In genomic region chr19:28990590-28991221, GRCm38 (mm10) we compare ENCODE assay signal across 8 mouse cellular contexts. TPM values are rescaled to one million over a fixed set of nuclear protein-coding genes. Genes with fewer than 3 reads are reported as not detected.
DNase-seq lines count a peak whose midpoint lies in the region; ATAC-seq and TF ChIP-seq lines count a peak whose summit lies in the region.

No protein-coding gene starts in this region.

- peak overlapping the region; percentile 90 for H3K27ac ChIP-seq in midbrain, embryonic 13.5 days

- no peaks in the 10 kb centered on the region for H3K9me3 ChIP-seq in midbrain, embryonic 13.5 days

- no peak for ATAC-seq in midbrain, embryonic 13.5 days

- no peak for TF ChIP-seq CTCF in lung, adult 2 months (IDR thresholded peaks at IDR 0.05; ENCODE audit: insufficient read depth, low read length)

- H3K9ac ChIP-seq in midbrain, embryonic 13.5 days (replicated peaks): peak overlapping the region; percentile 93

- intact Hi-C loops in gastrocnemius, postnatal 14 days (cut with DNase I; ENCODE audit: low total_unique reads): loop anchor here (10.0 kb wide), 1 partner anchor 54 kb away; the partner anchor contains the start of gene Ak3

- WGBS in lung, adult 2 months: under 1% methylated on average over 41 of the region's 41 CpGs
- WGBS in midbrain, embryonic 13.5 days: under 1% methylated on average over 41 of the region's 41 CpGs

- H3K4me2 ChIP-seq in midbrain, embryonic 13.5 days (replicated peaks): peak overlapping the region; percentile 73

- 0 out of 2 replicates have a peak, but pooled peaks cover 5% of the 10 kb centered on the region for H3K27me3 ChIP-seq in midbrain, embryonic 13.5 days

- DNase-seq in lung, adult 2 months: no peak
- DNase-seq in lung, postnatal 4 days: no peak
- DNase-seq in brain, adult 2 months (ENCODE audit: low read depth, low spot score): peak; percentile 69
- DNase-seq in frontal cortex, postnatal 14 days (ENCODE audit: low spot score in 2 of 2): peak; percentile 17 to 19
- peak; percentile 33 to 34 for DNase-seq in left cerebral cortex, adult 8-10 months (ENCODE audit: low spot score in 2 of 2)
- no peak for DNase-seq in urinary bladder, adult 18-20 months (ENCODE audit: low spot score in 2 of 2)
- DNase-seq in gastrocnemius, postnatal 14 days: no peak

- peaks cover 21% of the 10 kb centered on the region for H3K36me3 ChIP-seq in midbrain, embryonic 13.5 days

- no peak; the same call in 1 of the 2 replicates for TF ChIP-seq POLR2A in lung, adult 2 months (IDR thresholded peaks at IDR 0.05; ENCODE audit: borderline replicate concordance, extremely low read depth, low read depth, low read length)

- peaks cover 10% of the 10 kb centered on the region for H3K4me1 ChIP-seq in lung, adult 2 months (ENCODE audit: control insufficient read depth, insufficient read depth, low read length)
- peaks cover 25% of the 10 kb centered on the region for H3K4me1 ChIP-seq in midbrain, embryonic 13.5 days (replicated peaks)

- peak overlapping the region; percentile 45 for H3K4me3 ChIP-seq in lung, adult 2 months (replicated peaks; ENCODE audit: extremely low read depth, low read depth, low read length)
- peak overlapping the region; percentile 82 for H3K4me3 ChIP-seq in midbrain, embryonic 13.5 days (replicated peaks)

RNA-seq across cellular contexts. Expression of gene Cdc37l1, which starts 0.6 kb away (rescaled TPM):
- 9.2 and 14.8 TPM in 2 replicates for polyA plus RNA-seq in lung, adult 2 months (2012; rRNA removed)
- total RNA-seq in left cerebral cortex, adult 8-10 months (2022): 100 to 1,000 TPM; 102 to 105 (median 104) TPM
- polyA plus RNA-seq in midbrain, embryonic 13.5 days (2015; fragmentation: Nextera tagmentation; extraction: Ambion mirVana): 51.6 and 51.9 TPM in 2 replicates
- total RNA-seq in gastrocnemius, postnatal 14 days (2021): 10 to 100 TPM; 26.6 to 33.8 TPM

RNA-seq across cellular contexts. Expression of gene 4430402I18Rik, which starts 23.1 kb away (rescaled TPM):
- polyA plus RNA-seq in lung, adult 2 months (2012; rRNA removed): 2.0 and 3.6 TPM in 2 replicates
- total RNA-seq in left cerebral cortex, adult 8-10 months (2022): 1 to 10 TPM; 5.0 to 7.8 (median 7.2) TPM
- 0.67 and 0.84 TPM in 2 replicates for polyA plus RNA-seq in midbrain, embryonic 13.5 days (2015; fragmentation: Nextera tagmentation; extraction: Ambion mirVana)
- total RNA-seq in gastrocnemius, postnatal 14 days (2021): 1 to 10 TPM in 1 of 2 experiments, not detected in 1; 1.2 TPM

RNA-seq across cellular contexts. Expression of gene Plpp6, which starts 27.0 kb away (rescaled TPM):
- polyA plus RNA-seq in lung, adult 2 months (2012; rRNA removed): 13.6 and 15.9 TPM in 2 replicates
- total RNA-seq in left cerebral cortex, adult 8-10 months (2022): 10 to 100 TPM; 43.3 to 47.7 (median 45.6) TPM
- polyA plus RNA-seq in midbrain, embryonic 13.5 days (2015; fragmentation: Nextera tagmentation; extraction: Ambion mirVana): 8.7 and 9.8 TPM in 2 replicates
- total RNA-seq in gastrocnemius, postnatal 14 days (2021): 1 to 10 TPM; 2.9 to 3.1 TPM

RNA-seq across cellular contexts. Expression of gene Ak3, which starts 57.1 kb away (rescaled TPM):
- polyA plus RNA-seq in lung, adult 2 months (2012; rRNA removed): 69.3 and 73.6 TPM in 2 replicates
- total RNA-seq in left cerebral cortex, adult 8-10 months (2022): 10 to 100 TPM; 51.7 to 57.6 (median 54.8) TPM
- polyA plus RNA-seq in midbrain, embryonic 13.5 days (2015; fragmentation: Nextera tagmentation; extraction: Ambion mirVana): 53.1 and 58.0 TPM in 2 replicates
- 10 to 100 TPM; 54.4 to 54.5 TPM for total RNA-seq in gastrocnemius, postnatal 14 days (2021)

Comparison
In these comparisons a context has a peak if more than half of its experiments do, and no peak if none do; other contexts are left out.
1. DNase-seq: peak in brain, adult 2 months (single experiment), frontal cortex, postnatal 14 days (2 of 2) and left cerebral cortex, adult 8-10 months (2 of 2); none in lung, adult 2 months (single experiment), lung, postnatal 4 days (0 of 2), urinary bladder, adult 18-20 months (0 of 2) and gastrocnemius, postnatal 14 days (single experiment).
2. RNA of gene Plpp6, which starts 27.0 kb away (total RNA-seq): 43.3 to 47.7 TPM in left cerebral cortex, adult 8-10 months; 2.9 to 3.1 TPM in gastrocnemius, postnatal 14 days; every median in the first group is over 10 times any median in the second.